8 mouse cellular contexts compared by ENCODE assay signal in genomic region chr4:137664433-137664979, GRCm38 (mm10). TPM values are rescaled to one million over a fixed set of nuclear protein-coding genes. Genes with fewer than 3 reads are reported as not detected.
A peak's percentile ranks its signal among the peaks of the same experiment; 100 is the strongest.
DNase-seq lines count a peak whose midpoint lies in the region; ATAC-seq lines count a peak whose summit lies in the region.

Gene Rap1gap, plus strand, starts transcription at chr4:137664726.

- peak; percentile 71 to 79 for DNase-seq in adrenal gland, postnatal 36 days
- peak; percentile 79 to 88 for DNase-seq in left cerebral cortex, postnatal 36 days (ENCODE audit: low spot score in 2 of 2)
- DNase-seq in midbrain, embryonic 14.5 days = peak; percentile 77
- peak; percentile 44 for DNase-seq in thymus, postnatal 25 days

- H3K9ac ChIP-seq in forebrain, embryonic 15.5 days (replicated peaks) = peak within 1 kb of the TSS; percentile 77
- H3K9ac ChIP-seq in hindbrain, embryonic 16.5 days (ENCODE audit: low read depth, low read length) = peak within 1 kb of the TSS; percentile 91
- H3K9ac ChIP-seq in midbrain, embryonic 14.5 days (replicated peaks; ENCODE audit: low read length) = peak within 1 kb of the TSS; percentile 79

- peak within 1 kb of the TSS; percentile 22 for H3K4me3 ChIP-seq in erythroblast, embryonic 14.5 days (replicated peaks)
- peak within 1 kb of the TSS; percentile 61 for H3K4me3 ChIP-seq in forebrain, embryonic 15.5 days
- H3K4me3 ChIP-seq in hindbrain, embryonic 16.5 days (ENCODE audit: low read length) = peak within 1 kb of the TSS; percentile 70
- peak within 1 kb of the TSS; percentile 62 for H3K4me3 ChIP-seq in midbrain, embryonic 14.5 days (replicated peaks; ENCODE audit: low read depth, low read length)

- H3K4me2 ChIP-seq in forebrain, embryonic 15.5 days (replicated peaks) = peak within 1 kb of the TSS; percentile 94
- peak within 1 kb of the TSS; percentile 90 for H3K4me2 ChIP-seq in hindbrain, embryonic 16.5 days (ENCODE audit: low read length)
- H3K4me2 ChIP-seq in midbrain, embryonic 14.5 days (ENCODE audit: low read length) = peak within 1 kb of the TSS; percentile 81

- H3K27ac ChIP-seq in forebrain, embryonic 15.5 days (replicated peaks) = peak within 1 kb of the TSS; percentile 25; the same call in 1 of the 2 replicates
- H3K27ac ChIP-seq in hindbrain, embryonic 16.5 days (ENCODE audit: low read depth, low read length) = peak within 1 kb of the TSS; percentile 78
- peak within 1 kb of the TSS; percentile 26; the same call in 1 of the 2 replicates for H3K27ac ChIP-seq in midbrain, embryonic 14.5 days (replicated peaks; ENCODE audit: low read depth, low read length)

- under 1% methylated on average over 44 of the region's 44 CpGs for WGBS in forebrain, embryonic 15.5 days
- under 1% methylated on average over 25 of the region's 44 CpGs for WGBS in hindbrain, embryonic 16.5 days
- WGBS in midbrain, embryonic 14.5 days = under 1% methylated on average over 44 of the region's 44 CpGs

- intact Hi-C loops in left cerebral cortex, postnatal 36 days (cut with DNase I) = no loop called here

- H3K9me3 ChIP-seq in erythroblast, embryonic 14.5 days (ENCODE audit: control insufficient read depth, low read length) = no peaks in the 10 kb centered on the region
- H3K9me3 ChIP-seq in forebrain, embryonic 15.5 days = no peaks in the 10 kb centered on the region
- no peaks in the 10 kb centered on the region for H3K9me3 ChIP-seq in hindbrain, embryonic 16.5 days (ENCODE audit: control insufficient read depth, low read length)
- H3K9me3 ChIP-seq in midbrain, embryonic 14.5 days (ENCODE audit: control insufficient read depth, low read length) = no peaks in the 10 kb centered on the region

- H3K27me3 ChIP-seq in erythroblast, embryonic 14.5 days (ENCODE audit: control insufficient read depth) = peaks cover 57% of the 10 kb centered on the region
- 0 out of 2 replicates have a peak, but pooled peaks cover 3% of the 10 kb centered on the region for H3K27me3 ChIP-seq in forebrain, embryonic 15.5 days
- no peaks in the 10 kb centered on the region for H3K27me3 ChIP-seq in hindbrain, embryonic 16.5 days (replicated peaks; ENCODE audit: control insufficient read depth, insufficient read depth, low read length)
- H3K27me3 ChIP-seq in midbrain, embryonic 14.5 days (ENCODE audit: control insufficient read depth, insufficient read depth, low read length) = no peaks in the 10 kb centered on the region; the same call in 1 of the 2 replicates

- no peak for ATAC-seq in erythroblast, adult 5-6 weeks (replicated peaks; ENCODE audit: low FRiP score, poor library complexity, severe bottlenecking)
- peak; percentile 68 for ATAC-seq in forebrain, embryonic 15.5 days (replicated peaks)
- ATAC-seq in hindbrain, embryonic 16.5 days = peak; percentile 51
- ATAC-seq in midbrain, embryonic 14.5 days (ENCODE audit: low FRiP score, low TSS enrichment) = peak; percentile 61; the same call in 1 of the 2 replicates

- H3K4me1 ChIP-seq in erythroblast, embryonic 14.5 days (ENCODE audit: control insufficient read depth) = no peaks in the 10 kb centered on the region; the same call in 1 of the 2 replicates
- peaks cover 59% of the 10 kb centered on the region for H3K4me1 ChIP-seq in forebrain, embryonic 15.5 days
- peaks cover 51% of the 10 kb centered on the region for H3K4me1 ChIP-seq in hindbrain, embryonic 16.5 days (ENCODE audit: control insufficient read depth, insufficient read depth, low read depth, low read length)
- H3K4me1 ChIP-seq in midbrain, embryonic 14.5 days (ENCODE audit: control insufficient read depth, insufficient read depth, low read length) = peaks cover 31% of the 10 kb centered on the region

- no peaks in the 10 kb centered on the region for H3K36me3 ChIP-seq in erythroblast, embryonic 14.5 days (ENCODE audit: control insufficient read depth)
- H3K36me3 ChIP-seq in forebrain, embryonic 15.5 days = no peaks in the 10 kb centered on the region
- no peaks in the 10 kb centered on the region for H3K36me3 ChIP-seq in hindbrain, embryonic 16.5 days (ENCODE audit: control insufficient read depth, insufficient read depth, low read length)
- H3K36me3 ChIP-seq in midbrain, embryonic 14.5 days (ENCODE audit: control insufficient read depth, insufficient read depth, low read length) = no peaks in the 10 kb centered on the region

RNA-seq across cellular contexts. Expression of gene Rap1gap, which starts in this region (rescaled TPM):
- 0.05 and 0.12 TPM in 2 replicates for polyA plus RNA-seq in erythroblast, embryonic 14.5 days (2012)
- total RNA-seq in erythroblast, adult 5-6 weeks (2015; ENCODE audit: low replicate concordance) = not detected in 2 replicates
- not detected in 2 replicates for total RNA-seq in erythroblast, adult 5-6 weeks (2017; ENCODE audit: low replicate concordance)
- 100 to 1,000 TPM; 102 to 123 TPM for total RNA-seq in adrenal gland, postnatal 36 days (2021)
- 31.2 and 40.4 TPM in 2 replicates for polyA plus RNA-seq in forebrain, embryonic 15.5 days (2015; fragmentation: Nextera tagmentation; extraction: Ambion mirVana)
- polyA plus RNA-seq in hindbrain, embryonic 16.5 days (2015; fragmentation: Nextera tagmentation; extraction: Ambion mirVana) = 119 and 120 TPM in 2 replicates
- total RNA-seq in left cerebral cortex, postnatal 36 days (2021) = 100 to 1,000 TPM; 311 to 333 TPM
- 57.7 and 60.8 TPM in 2 replicates for polyA plus RNA-seq in midbrain, embryonic 14.5 days (2014; fragmentation: Nextera tagmentation; extraction: Ambion mirVana)

Comparison
In these comparisons a context has a peak if more than half of its experiments do, and no peak if none do; other contexts are left out.
1. RNA of gene Rap1gap (total RNA-seq): 311 to 333 TPM in left cerebral cortex, postnatal 36 days and 102 to 123 TPM in adrenal gland, postnatal 36 days; not detected in erythroblast, adult 5-6 weeks; every median in the first group is over 10 times any median in the second.
2. RNA of gene Rap1gap (polyA plus RNA-seq): 119 to 120 TPM in hindbrain, embryonic 16.5 days, 57.7 to 60.8 TPM in midbrain, embryonic 14.5 days and 31.2 to 40.4 TPM in forebrain, embryonic 15.5 days; 0.05 to 0.12 TPM in erythroblast, embryonic 14.5 days; every median in the first group is over 10 times any median in the second.
3. H3K27ac ChIP-seq: peak in every context shown above with its lines; median percentile 78 in hindbrain, embryonic 16.5 days; 26 in midbrain, embryonic 14.5 days; 25 in forebrain, embryonic 15.5 days.
4. Peak in every context shown above with its lines, with median percentiles within 50 percentile points of each other: H3K4me3 ChIP-seq, DNase-seq, H3K4me2 ChIP-seq and H3K9ac ChIP-seq.